Mouse (Mus musculus) bone marrow macrophage, adult 2 months (primary cell): ENCODE measurements around the gene Olfr555.

Source experiments
- CTCF ChIP-seq: IDR thresholded peaks from 2 replicates; pipeline ENCODE4 v1.5.1; 2012; ENCODE audit warnings: low read depth, mild to moderate bottlenecking, low read length, moderate library complexity
- POLR2A ChIP-seq: IDR thresholded peaks from 2 replicates; pipeline ENCODE4 v1.6.1; 2012; ENCODE audit warnings: mild to moderate bottlenecking, low read depth, low read length, borderline replicate concordance

- peak; percentile 39; the same call in 1 of the 2 replicates for TF ChIP-seq CTCF
- TF ChIP-seq POLR2A: no peak
These were observed 22.0 kb upstream of the Olfr555 start for GRCm38 (mm10) chr7:102636665-102637064.
